Mouse (Mus musculus) cortical plate, adult 2 months (tissue): ENCODE measurements around the gene Tmem131.

ENCODE experiments used
- CTCF ChIP-seq: fragments of 200-500 bp; IDR thresholded peaks from 2 replicates; pipeline ENCODE4 v1.5.1; 2011; ENCODE audit warnings: mild to moderate bottlenecking, control low read depth, low read length; ENCODE audit not compliant: insufficient read depth; ENCODE audit errors: extremely low read depth
- POLR2A ChIP-seq: fragments of 200-500 bp; IDR thresholded peaks from 2 replicates; pipeline ENCODE4 v1.6.1; 2011; ENCODE audit warnings: mild to moderate bottlenecking, low read length, control low read depth; ENCODE audit not compliant: insufficient read depth; ENCODE audit errors: extremely low read depth

GRCm38 (mm10) chr1:36896423-36896822 lies 47.0 kb downstream of the Tmem131 start:
- no peak for TF ChIP-seq CTCF
- TF ChIP-seq POLR2A, result no peak
